Comparison of ENCODE assay signal across 19 mouse cellular contexts in the genomic region with DNA sequence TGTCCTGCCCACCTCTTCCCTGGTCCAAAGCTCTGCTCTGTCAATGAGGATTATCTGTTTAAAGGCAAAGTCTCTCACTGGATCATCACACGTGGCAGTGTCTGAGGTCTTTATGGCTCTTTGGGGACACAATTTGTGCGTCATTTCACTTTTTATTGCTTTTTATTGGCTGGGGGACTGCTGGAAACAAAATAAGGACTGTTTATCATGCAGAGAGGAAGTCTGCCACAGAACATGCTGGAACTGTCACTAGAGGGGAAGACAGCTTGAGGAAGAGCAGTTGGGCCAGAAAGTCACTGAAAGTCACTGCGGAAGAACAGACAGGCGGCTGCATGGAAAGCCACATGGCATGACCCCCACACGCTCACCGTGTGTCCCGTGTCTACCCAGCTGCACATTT.
DNase-seq lines count a peak whose midpoint lies in the region; ATAC-seq and TF ChIP-seq lines count a peak whose summit lies in the region.
"Had no signal": no experiment of that assay in that cellular context is flagged by ENCODE, and none has a peak within 500 bp of the region (broad histone marks: within the 10 kb centered on the region; RNA-seq: fewer than 3 reads in every experiment).

No protein-coding gene starts in this region.

- 47% methylated on average over 7 of the region's 7 CpGs for WGBS in heart, postnatal 0 days
- WGBS in heart, adult 2 months, result 45% methylated on average over 7 of the region's 7 CpGs
- 53% methylated on average over 7 of the region's 7 CpGs for WGBS in kidney, postnatal 0 days
- 50% methylated on average over 7 of the region's 7 CpGs for WGBS in kidney, embryonic 15.5 days
- 87% methylated on average over 7 of the region's 7 CpGs for WGBS in midbrain, postnatal 0 days
- WGBS in midbrain, embryonic 14.5 days, result 79% methylated on average over 7 of the region's 7 CpGs

- no peak overlapping the region for H3K4me2 ChIP-seq in heart, postnatal 0 days (ENCODE audit: low read depth, low read length)
- H3K4me2 ChIP-seq in kidney, postnatal 0 days (ENCODE audit: low read length), result no peak overlapping the region
- no peak overlapping the region for H3K4me2 ChIP-seq in kidney, embryonic 15.5 days
- H3K4me2 ChIP-seq in midbrain, postnatal 0 days (ENCODE audit: low read depth, low read length, poor library complexity, severe bottlenecking), result no peak overlapping the region
- H3K4me2 ChIP-seq in midbrain, embryonic 14.5 days (ENCODE audit: low read length), result no peak overlapping the region
- H3K4me2 ChIP-seq: forebrain, embryonic 13.5 days; hindbrain, embryonic 14.5 days had no signal

- H3K79me2 ChIP-seq in heart, adult 2 months (replicated peaks; ENCODE audit: control insufficient read depth, insufficient read depth, low read length), result no peaks in the 10 kb centered on the region

- peak; percentile 95 for DNase-seq in heart, adult 11 months
- no peak for DNase-seq in heart, postnatal 25 days (ENCODE audit: low spot score)
- peak; percentile 5 for DNase-seq in heart, postnatal 0 days (ENCODE audit: low spot score)
- DNase-seq in heart, adult 2 months, result no peak
- DNase-seq in kidney, postnatal 0 days (ENCODE audit: low spot score), result peak; percentile 55
- peak; percentile 32 for DNase-seq in midbrain, postnatal 0 days (ENCODE audit: low spot score)
- no peak for DNase-seq in midbrain, embryonic 14.5 days
- DNase-seq: adrenal gland, adult 8-10 months; adrenal gland, postnatal 36 days; B cell, adult 2 months; cerebellum, adult 2 months; forebrain, postnatal 0 days; gastrocnemius, postnatal 14 days had no signal

- no peak for TF ChIP-seq EP300 in heart, postnatal 0 days (IDR thresholded peaks at IDR 0.05; ENCODE audit: low read depth)
- TF ChIP-seq EP300 in heart, adult 2 months (IDR thresholded peaks at IDR 0.05; ENCODE audit: insufficient read depth, low read depth, low read length), result no peak

- no peaks in the 10 kb centered on the region for H3K27me3 ChIP-seq in heart, postnatal 0 days (ENCODE audit: control insufficient read depth, insufficient read depth, low read length)
- H3K27me3 ChIP-seq in heart, adult 2 months (ENCODE audit: control insufficient read depth, insufficient read depth, low read length), result no peaks in the 10 kb centered on the region
- no peaks in the 10 kb centered on the region for H3K27me3 ChIP-seq in kidney, postnatal 0 days (ENCODE audit: insufficient read depth, low read length)
- no peaks in the 10 kb centered on the region for H3K27me3 ChIP-seq in kidney, embryonic 15.5 days
- H3K27me3 ChIP-seq in midbrain, postnatal 0 days (ENCODE audit: insufficient read depth, low read length), result no peaks in the 10 kb centered on the region
- H3K27me3 ChIP-seq in midbrain, embryonic 14.5 days (ENCODE audit: control insufficient read depth, insufficient read depth, low read length), result no peaks in the 10 kb centered on the region
- H3K27me3 ChIP-seq: forebrain, embryonic 13.5 days had no signal

- intact Hi-C loops in heart, postnatal 25 days (cut with DNase I), result no loop called here
- intact Hi-C loops in heart, adult 2 months (cut with DNase I), result no loop called here

- TF ChIP-seq POLR2A in heart, adult 2 months (IDR thresholded peaks at IDR 0.05; ENCODE audit: insufficient read depth, low read depth, low read length), result no peak

- no peak overlapping the region for H3K4me3 ChIP-seq in heart, postnatal 0 days (ENCODE audit: low read depth, low read length)
- H3K4me3 ChIP-seq in heart, adult 2 months, result no peak overlapping the region
- no peak overlapping the region for H3K4me3 ChIP-seq in kidney, postnatal 0 days (replicated peaks; ENCODE audit: low read depth, low read length)
- no peak overlapping the region for H3K4me3 ChIP-seq in kidney, embryonic 15.5 days (replicated peaks)
- no peak overlapping the region for H3K4me3 ChIP-seq in midbrain, postnatal 0 days (ENCODE audit: low read depth, low read length)
- no peak overlapping the region for H3K4me3 ChIP-seq in midbrain, embryonic 14.5 days (replicated peaks; ENCODE audit: low read depth, low read length)
- H3K4me3 ChIP-seq: embryonic facial prominence, embryonic 10.5 days; forebrain, embryonic 13.5 days had no signal

- H3K27ac ChIP-seq in heart, postnatal 0 days (ENCODE audit: low read depth), result no peak overlapping the region
- no peak overlapping the region for H3K27ac ChIP-seq in heart, adult 2 months
- H3K27ac ChIP-seq in kidney, postnatal 0 days, result no peak overlapping the region
- H3K27ac ChIP-seq in kidney, embryonic 15.5 days, result no peak overlapping the region
- H3K27ac ChIP-seq in midbrain, postnatal 0 days (ENCODE audit: low read depth, low read length), result no peak overlapping the region
- H3K27ac ChIP-seq in midbrain, embryonic 14.5 days (replicated peaks; ENCODE audit: low read depth, low read length), result no peak overlapping the region
- H3K27ac ChIP-seq: embryonic facial prominence, embryonic 10.5 days; forebrain, embryonic 13.5 days; hindbrain, embryonic 14.5 days had no signal

- 0 out of 2 replicates have a peak, but pooled peaks have one; percentile 21 for ATAC-seq in heart, postnatal 0 days (ENCODE audit: insufficient read depth, low read depth)
- no peak for ATAC-seq in kidney, postnatal 0 days (replicated peaks; ENCODE audit: low FRiP score, low read depth)
- ATAC-seq in kidney, embryonic 15.5 days (replicated peaks; ENCODE audit: low FRiP score), result no peak
- ATAC-seq in midbrain, postnatal 0 days (ENCODE audit: low FRiP score), result no peak
- no peak for ATAC-seq in midbrain, embryonic 14.5 days (ENCODE audit: low FRiP score, low TSS enrichment)
- ATAC-seq: CD4-positive, CD25-positive, alpha-beta regulatory T cell, adult 4 months; forebrain, embryonic 13.5 days; forebrain, postnatal 0 days had no signal

- H3K9ac ChIP-seq in heart, postnatal 0 days (replicated peaks; ENCODE audit: low read depth, low read length), result no peak overlapping the region
- no peak overlapping the region for H3K9ac ChIP-seq in heart, adult 2 months (ENCODE audit: low read depth, low read length)
- no peak overlapping the region for H3K9ac ChIP-seq in kidney, postnatal 0 days (ENCODE audit: low read depth, low read length)
- no peak overlapping the region for H3K9ac ChIP-seq in kidney, embryonic 15.5 days
- H3K9ac ChIP-seq in midbrain, postnatal 0 days (replicated peaks; ENCODE audit: low read length, poor library complexity, severe bottlenecking), result no peak overlapping the region
- no peak overlapping the region for H3K9ac ChIP-seq in midbrain, embryonic 14.5 days (replicated peaks; ENCODE audit: low read length)
- H3K9ac ChIP-seq: forebrain, embryonic 13.5 days; forebrain, postnatal 0 days; hindbrain, embryonic 14.5 days had no signal

- no peaks in the 10 kb centered on the region for H3K4me1 ChIP-seq in heart, postnatal 0 days (ENCODE audit: control insufficient read depth, insufficient read depth)
- H3K4me1 ChIP-seq in heart, adult 2 months (ENCODE audit: control insufficient read depth, insufficient read depth, low read length), result no peaks in the 10 kb centered on the region
- H3K4me1 ChIP-seq in kidney, postnatal 0 days (replicated peaks; ENCODE audit: insufficient read depth, low read length), result no peaks in the 10 kb centered on the region
- H3K4me1 ChIP-seq in kidney, embryonic 15.5 days, result no peaks in the 10 kb centered on the region
- no peaks in the 10 kb centered on the region for H3K4me1 ChIP-seq in midbrain, postnatal 0 days (ENCODE audit: insufficient read depth, low read length)
- H3K4me1 ChIP-seq in midbrain, embryonic 14.5 days (ENCODE audit: control insufficient read depth, insufficient read depth, low read length), result no peaks in the 10 kb centered on the region

- H3K36me3 ChIP-seq in heart, postnatal 0 days (replicated peaks; ENCODE audit: control insufficient read depth, insufficient read depth, low read length), result no peaks in the 10 kb centered on the region
- H3K36me3 ChIP-seq in heart, adult 2 months (ENCODE audit: control insufficient read depth, insufficient read depth, low read length), result no peaks in the 10 kb centered on the region
- no peaks in the 10 kb centered on the region for H3K36me3 ChIP-seq in kidney, postnatal 0 days (ENCODE audit: insufficient read depth, low read length)
- no peaks in the 10 kb centered on the region for H3K36me3 ChIP-seq in kidney, embryonic 15.5 days
- no peaks in the 10 kb centered on the region for H3K36me3 ChIP-seq in midbrain, postnatal 0 days (ENCODE audit: insufficient read depth, low read length)
- H3K36me3 ChIP-seq in midbrain, embryonic 14.5 days (ENCODE audit: control insufficient read depth, insufficient read depth, low read length), result no peaks in the 10 kb centered on the region
- H3K36me3 ChIP-seq: embryonic facial prominence, embryonic 10.5 days; G1E had no signal

- H3K9me3 ChIP-seq in heart, postnatal 0 days (replicated peaks; ENCODE audit: control insufficient read depth, low read length), result 0 out of 2 replicates have a peak, but pooled peaks cover 3% of the 10 kb centered on the region
- no peaks in the 10 kb centered on the region for H3K9me3 ChIP-seq in kidney, postnatal 0 days (replicated peaks; ENCODE audit: low read length)
- no peaks in the 10 kb centered on the region for H3K9me3 ChIP-seq in kidney, embryonic 15.5 days (replicated peaks)
- H3K9me3 ChIP-seq in midbrain, postnatal 0 days (ENCODE audit: low read length), result no peaks in the 10 kb centered on the region
- H3K9me3 ChIP-seq in midbrain, embryonic 14.5 days (ENCODE audit: control insufficient read depth, low read length), result no peaks in the 10 kb centered on the region
- H3K9me3 ChIP-seq: forebrain, embryonic 13.5 days had no signal

- TF ChIP-seq CTCF in heart, postnatal 0 days (IDR thresholded peaks at IDR 0.05; ENCODE audit: low read depth), result no peak
- no peak for TF ChIP-seq CTCF in heart, adult 2 months (IDR thresholded peaks at IDR 0.05)
- no peak for TF ChIP-seq CTCF in kidney, postnatal 0 days (IDR thresholded peaks at IDR 0.05; ENCODE audit: low read depth)
- TF ChIP-seq CTCF in midbrain, postnatal 0 days (IDR thresholded peaks at IDR 0.05), result no peak

Comparison
In these comparisons a context has a peak if more than half of its experiments do, and no peak if none do; other contexts are left out.
1. DNase-seq: peak in heart, adult 11 months (single experiment), heart, postnatal 0 days (single experiment), kidney, postnatal 0 days (single experiment) and midbrain, postnatal 0 days (single experiment); none in heart, postnatal 25 days (single experiment), heart, adult 2 months (0 of 2) and midbrain, embryonic 14.5 days (single experiment).